Mouse (Mus musculus): ENCODE results near the gene Mta3. TPM values are rescaled to one million over a fixed set of nuclear protein-coding genes. Genes with fewer than 3 reads are reported as not detected.

Mta3 gene
- polyA plus RNA-seq, 1 experiment from 2014 or later: 71.7 TPM

DNA sequence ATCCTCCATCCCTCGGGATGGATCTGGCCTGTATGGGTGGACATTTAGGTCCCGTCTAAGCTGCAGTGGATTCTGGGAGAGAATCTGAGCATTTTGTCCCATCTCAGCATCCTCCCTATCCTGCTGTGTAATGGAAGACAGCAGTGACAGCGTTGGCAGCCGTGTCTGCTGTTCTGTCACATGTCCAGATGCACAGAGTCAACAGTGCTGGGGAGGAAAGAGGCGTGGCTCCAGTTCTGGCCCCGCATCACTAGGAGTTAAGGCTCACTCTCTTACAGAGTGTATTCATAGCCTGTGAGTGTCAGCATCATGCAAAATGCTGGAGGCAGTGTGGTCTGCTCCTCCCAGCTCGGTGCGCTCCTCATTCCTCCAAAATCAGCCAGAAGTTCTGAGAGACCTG is 113.5 kb downstream of the Mta3 start:
- no peak overlapping the region for H3K27ac ChIP-seq
- H3K79me2 ChIP-seq (ENCODE audit: inconsistent target): no peaks in the 10 kb centered on the region
- no peaks in the 10 kb centered on the region for H3K36me3 ChIP-seq (ENCODE audit: inconsistent target)
- 83% methylated on average over 8 of the region's 8 CpGs for WGBS (ENCODE audit: missing documents)
- H3K4me3 ChIP-seq (ENCODE audit: inconsistent target): no peak overlapping the region

DNA sequence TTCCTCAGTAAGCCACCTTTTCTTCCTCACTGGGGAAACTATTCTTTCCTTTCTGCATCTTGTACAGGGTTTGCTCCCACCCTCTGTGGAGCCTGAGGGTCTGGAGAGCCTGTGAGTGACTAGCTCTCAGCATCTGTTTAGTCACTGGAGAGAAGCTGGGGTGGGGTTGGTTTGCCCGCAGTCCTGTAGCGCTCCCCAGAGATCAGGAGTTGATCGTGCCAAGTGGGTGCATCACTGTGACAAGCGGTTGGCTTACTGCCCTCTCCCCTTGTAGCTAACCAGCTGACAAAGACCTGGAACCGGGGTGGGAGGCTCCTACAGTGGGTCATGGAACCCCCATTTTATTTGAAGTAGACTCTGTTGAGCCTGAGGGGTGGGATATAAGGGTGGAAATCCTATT is 114.7 kb downstream of the Mta3 start:
- H3K36me3 ChIP-seq (ENCODE audit: inconsistent target): no peaks in the 10 kb centered on the region
- no peaks in the 10 kb centered on the region for H3K79me2 ChIP-seq (ENCODE audit: inconsistent target)
- no peak overlapping the region for H3K27ac ChIP-seq
- no peak overlapping the region for H3K4me3 ChIP-seq (ENCODE audit: inconsistent target)
- 87% methylated on average over 5 of the region's 5 CpGs for WGBS (ENCODE audit: missing documents)

DNA sequence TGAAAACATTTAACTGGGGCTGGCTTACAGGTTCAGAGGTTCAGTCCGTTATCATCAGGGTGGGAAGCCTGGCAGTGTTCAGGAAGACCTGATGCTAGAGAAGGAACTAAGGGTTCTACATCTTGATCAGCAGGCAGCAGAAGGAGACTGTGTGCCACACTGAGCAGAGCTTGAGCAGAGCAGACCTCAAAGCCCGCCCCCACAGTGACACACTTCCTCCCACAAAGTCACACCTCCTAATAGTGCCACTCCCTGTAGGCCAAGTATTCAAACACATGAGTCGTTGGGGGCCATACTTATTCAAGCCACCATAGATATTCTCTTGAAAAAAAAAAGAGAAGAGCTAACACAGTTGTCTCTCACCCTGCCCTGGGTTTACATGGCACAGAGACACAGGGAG is 115.9 kb downstream of the Mta3 start:
- 89% methylated on average over 3 of the region's 3 CpGs for WGBS (ENCODE audit: missing documents)
- H3K36me3 ChIP-seq (ENCODE audit: inconsistent target): no peaks in the 10 kb centered on the region

GRCm38 (mm10) chr17:83823835-83824234 is 117.9 kb downstream of the Mta3 start:
- Histone ChIP-seq H3K36me3 (ENCODE audit: inconsistent target) (no peaks in the 10 kb centered on the region), H3K79me2 (ENCODE audit: inconsistent target) (no peaks in the 10 kb centered on the region), H3K27ac (no peak overlapping the region), H3K4me3 (ENCODE audit: inconsistent target) (no peak overlapping the region)
- 45% methylated on average over 7 of the region's 7 CpGs for WGBS (ENCODE audit: missing documents)

More for the DNA sequence above, 115.9 kb downstream of the Mta3 start:
- H3K79me2 ChIP-seq (ENCODE audit: inconsistent target): no peaks in the 10 kb centered on the region
- no peak overlapping the region for H3K4me3 ChIP-seq (ENCODE audit: inconsistent target)
- H3K27ac ChIP-seq: no peak overlapping the region

- Histone ChIP-seq H3K36me3 (ENCODE audit: inconsistent target) (no peaks in the 10 kb centered on the region), H3K79me2 (ENCODE audit: inconsistent target) (no peaks in the 10 kb centered on the region), H3K27ac (peak overlapping the region; percentile 64), H3K4me3 (ENCODE audit: inconsistent target) (no peak overlapping the region)
- WGBS (ENCODE audit: missing documents): 45% methylated on average over 3 of the region's 3 CpGs
Observed at GRCm38 (mm10) chr17:83829356-83829755, 123.4 kb downstream of the Mta3 start.

- H3K36me3 ChIP-seq (ENCODE audit: inconsistent target): no peaks in the 10 kb centered on the region
- peak overlapping the region; percentile 64 for H3K27ac ChIP-seq
- H3K79me2 ChIP-seq (ENCODE audit: inconsistent target): no peaks in the 10 kb centered on the region
- WGBS (ENCODE audit: missing documents): 51% methylated on average over 4 of the region's 4 CpGs
- no peak overlapping the region for H3K4me3 ChIP-seq (ENCODE audit: inconsistent target)
Observed at GRCm38 (mm10) chr17:83830616-83831292, 124.8 kb downstream of the Mta3 start.

DNA sequence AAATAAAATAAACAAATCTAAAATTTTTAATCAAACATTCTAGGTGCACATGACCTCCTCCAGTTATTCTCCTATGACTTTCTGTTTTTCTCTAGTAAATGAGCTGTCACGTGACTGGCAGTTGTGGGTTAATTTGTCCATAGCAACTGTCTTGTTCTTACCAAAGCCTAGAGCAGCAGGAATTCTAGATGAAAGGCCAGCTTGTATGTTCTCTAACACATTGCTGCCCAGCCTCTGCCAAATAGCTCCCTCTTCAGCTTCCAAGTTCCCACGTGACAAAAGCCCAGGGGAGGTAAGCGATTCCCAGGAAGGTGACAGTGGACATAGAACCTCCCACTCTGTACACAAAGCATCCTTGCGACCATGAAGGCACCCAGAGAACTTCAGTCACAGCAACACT is 128.2 kb downstream of the Mta3 start:
- 80% methylated on average over 4 of the region's 4 CpGs for WGBS (ENCODE audit: missing documents)
- no peaks in the 10 kb centered on the region for H3K36me3 ChIP-seq (ENCODE audit: inconsistent target)
- H3K4me3 ChIP-seq (ENCODE audit: inconsistent target): no peak overlapping the region
- H3K79me2 ChIP-seq (ENCODE audit: inconsistent target): no peaks in the 10 kb centered on the region
- H3K27ac ChIP-seq: no peak overlapping the region

DNA sequence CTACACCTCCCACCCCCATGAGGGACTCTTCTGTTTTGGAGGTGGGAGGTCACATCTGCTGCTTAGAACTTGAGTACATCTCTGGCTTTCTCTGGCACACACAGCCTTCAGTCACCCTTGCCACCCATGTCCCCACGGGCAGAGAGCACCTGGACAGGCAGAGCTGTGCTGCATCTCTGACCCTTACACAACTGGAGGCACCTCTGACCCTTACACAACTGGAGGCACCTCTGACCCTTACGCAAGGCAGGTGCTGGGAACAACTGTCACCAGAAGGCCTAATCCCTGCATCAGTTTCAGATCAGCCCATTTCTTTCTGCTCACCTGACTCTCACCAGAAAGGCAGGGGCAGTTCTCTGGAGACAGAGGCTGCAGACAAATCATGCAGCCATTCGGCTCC is 130.1 kb downstream of the Mta3 start:
- H3K36me3 ChIP-seq (ENCODE audit: inconsistent target): no peaks in the 10 kb centered on the region
- H3K4me3 ChIP-seq (ENCODE audit: inconsistent target): no peak overlapping the region
- H3K79me2 ChIP-seq (ENCODE audit: inconsistent target): no peaks in the 10 kb centered on the region
- 92% methylated on average over 3 of the region's 3 CpGs for WGBS (ENCODE audit: missing documents)
- no peak overlapping the region for H3K27ac ChIP-seq

DNA sequence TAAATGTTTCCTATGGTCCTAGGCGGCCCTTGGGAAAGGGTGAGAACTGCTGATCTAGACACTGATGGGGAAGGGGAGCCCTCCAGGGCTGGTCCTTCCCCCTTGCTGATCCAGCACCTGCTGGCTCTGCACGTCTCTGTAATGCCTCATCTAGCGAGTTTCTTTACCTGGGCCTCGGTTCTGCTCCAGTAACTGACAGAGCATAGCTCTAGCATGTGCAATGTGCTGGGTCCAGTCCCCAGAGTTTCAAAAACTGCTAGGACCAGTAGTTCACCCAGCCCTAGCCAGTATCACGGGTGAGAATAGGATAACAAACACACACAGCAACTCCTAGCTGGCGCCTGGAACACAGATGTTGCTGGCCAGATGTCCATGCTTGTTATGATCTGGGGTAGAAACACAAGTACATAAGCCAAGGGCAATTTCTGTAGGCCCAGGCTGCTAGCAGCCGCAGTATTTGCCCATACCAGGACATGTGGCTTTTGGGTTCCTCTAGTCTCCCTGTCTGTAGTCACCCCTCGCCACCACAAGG is 131.8 kb downstream of the Mta3 start:
- Histone ChIP-seq H3K36me3 (ENCODE audit: inconsistent target) (no peaks in the 10 kb centered on the region), H3K27ac (no peak overlapping the region), H3K79me2 (ENCODE audit: inconsistent target) (no peaks in the 10 kb centered on the region), H3K4me3 (ENCODE audit: inconsistent target) (no peak overlapping the region)
- WGBS (ENCODE audit: missing documents): 89% methylated on average over 8 of the region's 8 CpGs

DNA sequence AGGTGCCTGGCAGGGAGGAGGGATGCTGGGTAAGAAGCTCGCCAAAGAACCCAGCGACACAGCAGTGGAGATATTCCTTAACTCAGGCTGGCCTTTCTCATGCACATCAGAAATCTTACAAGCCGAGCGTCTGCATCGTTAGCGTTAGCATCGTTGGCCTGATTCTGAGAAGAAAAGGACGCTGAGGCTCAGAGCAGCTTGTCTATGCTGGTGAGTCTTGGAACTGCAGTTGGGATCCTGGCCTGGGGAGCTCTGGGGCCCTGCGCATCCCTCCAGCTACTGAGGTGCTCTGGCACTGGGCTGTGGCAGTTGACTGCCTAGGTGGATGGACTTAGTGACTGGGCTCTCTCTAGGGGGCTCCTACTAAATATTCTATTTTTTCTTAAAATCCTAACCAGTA is 133.2 kb downstream of the Mta3 start:
- Histone ChIP-seq H3K27ac (no peak overlapping the region), H3K4me3 (ENCODE audit: inconsistent target) (no peak overlapping the region), H3K79me2 (ENCODE audit: inconsistent target) (no peaks in the 10 kb centered on the region), H3K36me3 (ENCODE audit: inconsistent target) (no peaks in the 10 kb centered on the region)
- WGBS (ENCODE audit: missing documents): 90% methylated on average over 9 of the region's 9 CpGs

DNA sequence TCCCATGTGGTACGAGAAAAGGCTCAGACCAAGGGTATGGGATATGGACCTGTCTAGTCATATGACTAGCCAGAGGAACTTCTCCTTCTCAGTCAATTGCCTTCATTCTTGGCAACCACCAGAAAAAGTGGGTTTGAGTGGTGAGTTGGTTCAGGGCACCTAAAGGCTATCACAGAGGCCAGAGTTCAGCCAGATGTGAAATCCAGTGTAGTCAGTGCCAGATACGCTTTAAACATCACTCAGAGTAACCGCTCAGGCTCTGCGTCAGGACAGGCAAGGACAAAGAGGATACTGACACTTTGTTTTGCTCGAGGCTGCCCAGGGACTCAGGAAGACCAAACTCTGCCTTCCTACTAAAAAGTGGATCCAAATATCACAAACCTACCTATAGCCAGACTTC is 135.0 kb downstream of the Mta3 start:
- Histone ChIP-seq H3K27ac (no peak overlapping the region), H3K36me3 (ENCODE audit: inconsistent target) (no peaks in the 10 kb centered on the region), H3K4me3 (ENCODE audit: inconsistent target) (no peak overlapping the region), H3K79me2 (ENCODE audit: inconsistent target) (no peaks in the 10 kb centered on the region)
- 97% methylated on average over 5 of the region's 5 CpGs for WGBS (ENCODE audit: missing documents)

DNA sequence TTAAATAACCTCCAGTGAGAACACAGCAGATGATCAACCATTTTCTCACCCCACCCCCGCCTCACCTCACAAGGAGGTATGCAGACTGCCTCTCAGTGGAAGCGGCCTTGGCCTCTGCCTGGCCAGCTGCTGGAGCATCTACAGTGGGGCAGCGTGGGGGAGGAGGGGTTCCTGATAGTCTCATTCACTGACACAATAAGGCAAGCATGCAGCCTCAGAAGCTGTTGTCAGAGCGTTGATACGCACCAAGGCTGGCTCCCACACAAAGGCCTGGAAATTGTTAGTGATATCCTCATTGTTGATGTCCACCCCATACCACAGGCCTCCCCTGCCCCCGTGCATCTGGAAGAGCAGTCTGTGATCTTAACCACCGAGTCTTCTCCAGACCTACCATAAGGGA is 137.8 kb downstream of the Mta3 start:
- H3K36me3 ChIP-seq (ENCODE audit: inconsistent target): no peaks in the 10 kb centered on the region
- 94% methylated on average over 7 of the region's 7 CpGs for WGBS (ENCODE audit: missing documents)

DNA sequence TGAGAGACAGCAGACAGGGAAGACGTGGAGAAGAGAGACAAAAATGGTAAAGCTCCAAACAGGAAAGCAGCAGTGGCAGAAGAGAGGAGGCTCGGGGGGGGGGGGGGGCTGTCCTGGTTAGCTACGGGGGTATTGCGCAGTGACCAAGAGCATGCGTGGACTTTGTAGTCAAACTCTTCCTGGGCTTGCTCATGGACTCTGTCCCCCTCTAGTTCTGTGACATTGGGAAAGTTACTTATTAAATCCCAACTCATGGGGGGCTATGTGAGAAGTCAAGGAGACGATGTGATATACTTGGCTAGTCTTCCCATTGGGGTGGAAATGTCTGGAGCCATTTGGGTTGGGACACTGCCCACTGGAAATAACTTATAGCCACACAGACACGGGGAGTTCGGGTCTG is 139.6 kb downstream of the Mta3 start:
- WGBS (ENCODE audit: missing documents): 59% methylated on average over 8 of the region's 8 CpGs
- no peaks in the 10 kb centered on the region for H3K36me3 ChIP-seq (ENCODE audit: inconsistent target)
- H3K4me3 ChIP-seq (ENCODE audit: inconsistent target): no peak overlapping the region
- H3K27ac ChIP-seq: no peak overlapping the region
- no peaks in the 10 kb centered on the region for H3K79me2 ChIP-seq (ENCODE audit: inconsistent target)

More for the DNA sequence above, 137.8 kb downstream of the Mta3 start:
- Histone ChIP-seq H3K4me3 (ENCODE audit: inconsistent target) (no peak overlapping the region), H3K27ac (no peak overlapping the region), H3K79me2 (ENCODE audit: inconsistent target) (no peaks in the 10 kb centered on the region)

- H3K79me2 ChIP-seq (ENCODE audit: inconsistent target): no peaks in the 10 kb centered on the region
- no peaks in the 10 kb centered on the region for H3K36me3 ChIP-seq (ENCODE audit: inconsistent target)
- H3K27ac ChIP-seq: peak overlapping the region; percentile 29; the same call in 1 of the 2 replicates
- H3K4me3 ChIP-seq (ENCODE audit: inconsistent target): peak overlapping the region; percentile 1; the same call in 1 of the 2 replicates
- WGBS (ENCODE audit: missing documents): 20% methylated on average over 21 of the region's 21 CpGs
Observed at GRCm38 (mm10) chr17:83846301-83847021, 140.5 kb downstream of the Mta3 start.

GRCm38 (mm10) chr17:83847100-83847499 is 141.1 kb downstream of the Mta3 start:
- no peaks in the 10 kb centered on the region for H3K79me2 ChIP-seq (ENCODE audit: inconsistent target)
- H3K4me3 ChIP-seq (ENCODE audit: inconsistent target): peak overlapping the region; percentile 1; the same call in 1 of the 2 replicates
- peak overlapping the region; percentile 29; the same call in 1 of the 2 replicates for H3K27ac ChIP-seq
- 61% methylated on average over 6 of the region's 6 CpGs for WGBS (ENCODE audit: missing documents)
- no peaks in the 10 kb centered on the region for H3K36me3 ChIP-seq (ENCODE audit: inconsistent target)

Measured in macrophage (primary cell).